Mouse (Mus musculus): Measurements from ENCODE around the gene Sema4c.
"Not testable (repeated sequence)": the region's sequence is repeated elsewhere in the genome, so short reads cannot be mapped to it uniquely, and the experiment has no call there.

Sema4c gene

DNA sequence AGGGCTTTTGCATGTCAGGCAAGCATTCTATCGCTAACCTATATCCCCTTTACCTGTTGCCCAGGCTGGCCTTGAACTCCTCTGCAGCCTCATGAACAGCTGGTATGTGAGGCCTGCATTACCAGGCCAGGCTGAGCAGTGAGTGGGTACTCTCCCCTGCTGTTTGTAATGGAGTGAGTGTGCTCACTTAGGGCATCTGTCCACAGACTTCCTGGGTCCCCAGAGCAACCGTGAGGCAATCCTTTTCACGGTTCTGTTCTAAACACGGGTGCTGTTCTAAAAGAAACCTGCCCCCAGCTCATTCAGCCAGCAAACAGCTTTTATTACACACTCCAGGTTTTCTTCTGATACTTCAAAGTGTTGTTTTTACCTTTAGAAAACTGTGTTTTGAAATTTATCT lies 19.4 kb downstream of the Sema4c start:
- no peak for DNase-seq (ENCODE audit: inconsistent age in 2 of 2, low spot score in 1 of 2)

DNA sequence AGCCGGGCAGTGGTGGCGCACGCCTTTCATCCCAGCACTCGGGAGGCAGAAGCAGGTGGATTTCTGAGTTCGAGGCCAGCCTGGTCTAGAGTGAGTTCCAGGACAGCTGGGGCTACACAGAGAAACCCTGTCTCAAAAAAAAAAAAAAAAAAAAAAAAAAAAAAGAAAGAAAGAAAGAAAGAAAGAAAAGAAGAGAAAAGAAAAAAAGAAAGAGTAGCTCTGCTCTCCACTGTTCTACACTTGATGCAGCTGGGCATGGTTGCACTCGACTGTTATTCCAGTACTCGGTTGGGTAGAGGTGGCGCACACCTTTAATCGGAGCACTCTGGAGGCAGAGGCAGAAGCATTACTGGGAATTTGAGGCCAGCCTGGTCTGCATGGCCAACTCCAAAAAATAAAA lies 21.4 kb downstream of the Sema4c start, which contains the start of gene Ankrd23:
Gene Ankrd23 (minus strand): TSS at position 101 of the 400 bp plus-strand sequence.
- DNase-seq (ENCODE audit: inconsistent age in 2 of 2, low spot score in 1 of 2): not testable (repeated sequence)

DNA sequence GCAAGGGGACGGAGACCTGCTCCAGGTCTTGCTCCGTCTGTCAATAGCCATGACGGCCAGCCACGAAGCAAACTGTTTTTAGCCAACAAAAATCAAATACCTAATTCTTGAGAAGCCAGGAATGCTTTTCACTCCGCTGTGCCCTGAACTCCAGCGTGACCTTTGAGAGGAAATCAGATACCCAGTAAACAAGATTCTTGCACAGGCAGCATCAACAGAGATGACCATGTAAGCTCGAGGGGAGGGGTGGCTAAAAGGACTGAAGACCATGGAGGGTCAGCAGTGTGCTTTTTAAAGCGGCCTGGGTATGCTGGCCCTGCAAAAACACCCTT lies 21.8 kb downstream of the Sema4c start:
- DNase-seq (ENCODE audit: inconsistent age in 2 of 2, low spot score in 1 of 2): no peak

DNA sequence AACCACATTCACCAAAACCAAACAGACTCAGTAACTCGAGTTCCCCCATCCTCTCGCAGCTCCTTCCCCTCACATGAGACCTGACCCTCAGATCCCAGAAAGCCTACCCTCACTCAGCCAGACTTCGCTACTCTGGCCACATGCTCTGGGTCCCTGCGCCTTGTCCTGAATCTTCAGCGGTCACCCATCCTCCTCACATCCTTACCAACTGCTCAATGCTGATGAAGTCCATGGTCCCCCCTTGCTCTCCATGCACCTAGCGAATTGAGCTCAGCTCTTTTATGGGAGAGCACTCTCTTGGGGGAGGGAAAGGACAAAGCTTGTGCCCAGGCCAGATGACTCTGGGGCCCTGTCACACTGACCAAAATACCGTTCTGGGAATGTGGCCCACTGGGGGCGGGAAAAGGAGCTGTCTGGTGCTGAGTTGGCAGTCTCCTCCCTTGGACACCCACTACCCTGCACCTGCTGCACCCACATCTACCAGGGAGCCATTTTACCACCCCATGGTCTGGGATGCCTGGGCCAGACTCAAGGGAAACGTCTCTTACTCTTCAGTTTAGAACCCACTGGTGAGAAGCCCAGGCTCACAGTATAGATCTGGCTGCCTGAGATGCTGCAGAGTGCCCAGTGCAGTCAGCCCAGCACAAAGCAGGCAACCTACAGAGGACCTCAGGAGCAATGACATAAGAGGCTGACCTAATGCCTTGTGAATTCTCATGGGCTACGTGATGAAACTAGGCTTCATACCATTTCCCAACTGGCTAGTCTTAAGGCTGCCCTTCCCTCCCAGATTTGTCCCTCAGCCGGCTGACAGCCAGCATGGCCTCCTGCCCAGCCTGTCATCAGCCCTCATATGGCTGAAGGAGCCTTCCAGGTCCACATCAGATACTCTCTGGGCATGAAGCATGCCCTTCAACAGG lies 22.4 kb downstream of the Sema4c start:
- DNase-seq (ENCODE audit: inconsistent age in 2 of 2, low spot score in 1 of 2): peak in 1 of 2 experiments; percentile 80

DNA sequence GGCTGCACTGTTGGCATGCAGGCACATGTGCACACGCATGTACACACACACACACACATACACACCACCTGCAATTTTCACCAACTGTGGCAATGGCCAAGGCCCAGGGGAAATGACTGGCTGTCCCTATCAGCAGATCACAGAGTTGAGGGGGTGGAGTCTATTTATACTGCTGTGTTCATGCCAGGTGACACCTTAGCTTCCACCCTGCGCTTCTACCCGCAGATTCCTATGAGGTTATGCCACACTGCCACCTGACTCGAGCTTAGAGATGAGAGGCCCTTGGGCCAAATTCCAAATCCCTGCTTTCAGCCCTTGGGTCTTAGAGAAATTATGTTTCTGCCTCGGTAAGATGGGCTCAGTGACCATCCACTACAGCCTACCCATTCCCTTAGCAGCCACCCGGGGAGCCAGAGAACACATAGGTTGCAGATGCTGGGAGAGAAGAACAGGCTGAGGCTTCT lies 23.5 kb downstream of the Sema4c start:
- no peak for DNase-seq (ENCODE audit: inconsistent age in 2 of 2, low spot score in 1 of 2)

DNA sequence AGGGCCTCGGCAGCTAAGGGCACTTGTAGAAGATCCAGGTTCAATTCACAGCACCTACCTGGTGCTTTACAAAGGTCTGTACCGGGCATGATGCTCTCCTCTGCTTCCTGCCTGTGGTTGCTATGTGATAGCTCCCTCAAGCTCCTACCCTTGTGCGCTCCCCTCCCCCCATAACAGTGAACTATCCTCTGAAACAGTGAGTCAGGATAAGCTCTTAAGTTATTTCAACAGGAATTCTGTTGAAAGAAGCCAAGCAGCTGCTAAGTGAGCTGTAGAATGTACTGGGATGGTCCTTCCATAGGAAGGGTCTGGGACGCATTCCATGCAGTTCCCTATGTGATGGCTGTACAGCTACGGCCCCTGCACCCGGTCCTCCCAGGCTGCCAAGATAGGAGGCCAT lies 24.6 kb downstream of the Sema4c start:
- DNase-seq (ENCODE audit: inconsistent age in 2 of 2, low spot score in 1 of 2): no peak

DNA sequence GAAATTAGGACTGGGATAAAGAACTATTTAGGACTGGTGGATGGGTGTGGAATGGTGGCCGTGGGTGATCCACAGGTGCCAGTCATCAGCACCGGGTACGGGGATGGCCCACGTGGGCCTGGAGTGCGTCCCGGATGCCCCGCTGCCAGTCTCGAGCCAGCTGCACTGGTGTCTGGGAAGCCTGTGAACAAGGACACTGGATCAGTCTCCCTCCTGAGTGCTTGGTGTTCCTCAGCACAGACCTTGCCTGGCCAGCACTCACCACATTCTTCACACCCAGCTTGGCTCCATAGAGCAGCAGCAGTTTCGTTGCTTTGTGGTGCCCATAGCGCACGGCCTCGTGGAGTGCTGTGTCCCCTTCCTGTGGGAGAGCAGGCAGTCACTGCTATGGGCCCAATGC lies 26.7 kb downstream of the Sema4c start:
- DNase-seq (ENCODE audit: inconsistent age in 2 of 2, low spot score in 1 of 2): no peak

DNA sequence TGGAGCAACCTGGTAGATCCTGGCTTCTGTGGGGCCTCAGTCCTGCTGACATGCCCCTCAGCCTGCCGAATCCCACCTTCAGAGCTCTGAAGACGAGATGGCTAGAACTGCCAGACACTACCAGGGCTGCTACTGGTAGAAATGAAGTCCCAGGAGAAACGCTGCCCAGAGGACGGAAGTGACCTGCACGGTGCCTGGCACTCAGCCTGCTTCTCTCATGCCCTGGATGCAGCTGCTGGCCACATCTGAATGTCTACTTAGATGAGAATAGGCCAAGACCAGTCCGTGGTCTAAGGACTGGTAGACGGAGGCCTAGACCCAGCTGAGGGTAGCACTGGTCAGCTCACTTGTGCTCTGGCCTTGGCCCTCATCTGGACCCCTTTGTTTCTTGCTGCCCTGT lies 27.2 kb downstream of the Sema4c start:
- DNase-seq (ENCODE audit: inconsistent age in 2 of 2, low spot score in 1 of 2): no peak

DNA sequence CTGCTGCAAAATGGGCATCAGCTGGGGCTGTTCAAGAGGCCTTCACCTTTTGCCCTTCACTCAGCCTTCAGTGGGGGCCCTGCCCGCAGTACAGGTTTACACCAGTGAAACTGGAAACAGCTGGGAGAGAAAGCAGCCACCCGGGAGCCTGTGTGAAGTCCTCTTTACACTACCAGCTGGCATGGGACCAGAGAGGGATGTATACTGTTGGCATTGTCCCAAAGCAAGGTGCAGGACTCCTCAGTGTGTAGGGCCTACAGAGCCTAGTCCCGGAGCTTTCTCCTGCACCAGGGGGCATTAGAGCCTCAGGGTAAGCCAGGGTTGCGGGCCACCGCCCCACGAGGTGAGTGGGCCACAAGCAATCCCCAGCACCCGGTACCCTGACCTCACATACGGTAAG lies 27.7 kb downstream of the Sema4c start:
- DNase-seq (ENCODE audit: inconsistent age in 2 of 2, low spot score in 1 of 2): no peak

DNA sequence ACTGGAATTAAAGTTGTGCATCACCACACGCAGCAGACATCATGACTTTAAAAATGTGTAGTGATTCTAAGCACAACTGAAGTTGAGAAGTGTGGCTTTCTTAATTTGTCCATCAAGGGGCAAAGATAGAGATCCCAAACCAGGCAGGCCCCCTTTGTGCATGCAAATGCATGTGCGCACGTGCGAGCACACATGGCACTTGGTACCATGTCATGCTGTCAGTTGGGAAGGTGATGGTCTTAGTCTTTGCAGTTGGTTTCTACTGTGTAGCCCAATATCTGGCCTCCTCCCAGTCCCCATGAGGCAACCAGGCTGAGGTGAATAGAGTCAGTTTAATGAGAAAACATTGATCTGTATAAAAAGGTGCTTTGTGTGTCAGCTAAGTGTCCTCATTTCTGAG lies 28.3 kb downstream of the Sema4c start:
- DNase-seq (ENCODE audit: inconsistent age in 2 of 2, low spot score in 1 of 2): no peak

DNA sequence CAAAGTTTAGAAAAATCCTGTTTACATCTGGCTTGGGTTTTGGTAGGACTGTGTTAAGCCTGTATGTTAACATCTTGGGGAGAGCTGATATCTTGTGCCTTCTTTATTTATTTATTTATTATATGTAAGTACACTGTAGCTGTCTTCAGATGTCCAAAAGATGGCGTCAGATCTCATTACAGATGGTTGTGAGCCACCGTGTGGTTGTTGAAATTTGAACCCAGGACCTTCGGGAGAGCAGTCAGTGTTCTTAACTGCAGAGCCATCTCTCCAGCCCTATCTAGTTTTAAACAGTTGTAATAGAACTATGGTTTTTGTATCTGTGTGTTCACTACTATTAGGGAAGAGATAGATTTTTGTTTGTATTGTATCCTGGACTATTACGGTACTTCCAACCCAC lies 28.9 kb downstream of the Sema4c start:
- DNase-seq (ENCODE audit: inconsistent age in 2 of 2, low spot score in 1 of 2): no peak

DNA sequence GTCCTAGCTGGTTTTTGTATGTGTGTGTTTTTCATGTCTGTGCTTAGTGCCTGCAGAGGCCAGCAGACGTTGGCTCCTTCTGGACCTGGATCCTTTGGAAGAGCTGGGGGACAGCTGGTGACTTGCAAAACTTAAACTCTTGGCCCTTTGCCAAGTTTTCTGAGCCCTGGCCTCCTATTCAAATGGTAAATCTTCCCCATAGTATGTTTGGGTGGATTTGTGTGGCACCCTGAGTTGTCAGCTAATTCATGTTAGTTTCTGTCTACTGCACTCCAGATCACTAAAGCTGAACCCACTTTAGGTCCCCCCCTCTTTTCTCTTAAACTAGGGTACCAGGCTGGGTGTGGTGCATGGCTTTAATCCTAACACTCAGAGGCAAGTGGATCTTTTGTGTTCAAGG lies 29.8 kb downstream of the Sema4c start:
- DNase-seq (ENCODE audit: inconsistent age in 2 of 2, low spot score in 1 of 2): peak in 1 of 2 experiments; percentile 66

DNA sequence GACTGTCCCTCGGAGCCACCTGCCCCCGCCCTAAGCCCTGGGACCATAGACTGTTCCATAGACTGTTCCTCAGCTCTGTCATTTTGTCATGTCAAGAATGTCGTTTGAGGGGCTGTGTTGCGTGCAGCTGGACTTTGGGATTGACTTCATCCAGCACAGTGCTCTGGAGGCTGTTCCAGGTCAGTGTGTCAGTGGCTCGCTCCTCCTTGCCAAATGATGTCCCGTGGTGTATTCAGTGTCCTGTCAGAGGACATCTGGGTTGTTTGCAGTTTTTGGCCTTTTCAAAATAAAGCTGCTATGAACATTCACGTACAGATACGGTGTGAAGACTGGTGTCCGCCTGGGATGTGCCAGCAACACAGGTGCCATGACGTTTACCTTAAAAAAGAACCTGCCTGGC lies 31.2 kb downstream of the Sema4c start:
- DNase-seq (ENCODE audit: inconsistent age in 2 of 2, low spot score in 1 of 2): no peak

DNA sequence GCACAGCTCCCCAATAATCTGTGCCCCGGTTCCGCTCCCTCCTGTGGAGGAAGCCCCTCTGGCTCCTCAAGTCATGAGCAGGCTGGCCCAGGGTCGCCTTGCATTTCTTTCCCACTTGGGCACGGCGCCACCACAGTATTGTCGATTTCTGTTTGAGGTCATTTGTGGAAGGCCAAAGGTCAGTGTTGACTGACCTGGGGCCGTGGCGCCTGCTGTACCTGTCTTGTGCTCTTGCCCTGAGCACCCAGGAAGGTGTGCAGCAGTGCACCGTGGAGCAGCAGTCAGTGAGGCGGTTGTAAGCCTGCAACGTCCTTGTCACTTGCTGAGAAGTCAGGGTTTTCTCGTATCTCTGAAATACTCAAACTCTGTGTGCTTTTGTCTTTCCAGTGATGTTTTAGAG lies 32.4 kb downstream of the Sema4c start:
- no peak for DNase-seq (ENCODE audit: inconsistent age in 2 of 2, low spot score in 1 of 2)

DNA sequence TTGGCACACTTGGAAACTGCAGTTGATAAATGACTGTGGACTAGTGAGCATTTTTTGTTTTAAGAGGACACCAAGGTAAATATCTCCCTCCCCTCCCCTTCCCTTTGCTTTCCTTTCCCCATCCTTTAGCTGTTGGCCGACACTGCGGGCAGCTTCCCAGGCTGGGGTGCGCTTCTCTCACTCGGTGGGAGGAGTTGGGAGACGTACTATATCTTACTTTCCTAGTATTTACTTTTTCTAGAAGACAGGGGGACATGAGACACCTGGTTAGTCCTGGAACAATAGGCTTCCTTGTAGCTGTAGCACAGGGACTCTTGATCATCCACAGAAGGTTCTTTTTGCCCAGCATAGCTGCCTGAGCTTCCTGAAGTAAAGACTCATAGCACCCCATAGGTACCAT lies 34.1 kb downstream of the Sema4c start:
- no peak for DNase-seq (ENCODE audit: inconsistent age in 2 of 2, low spot score in 1 of 2)

DNA sequence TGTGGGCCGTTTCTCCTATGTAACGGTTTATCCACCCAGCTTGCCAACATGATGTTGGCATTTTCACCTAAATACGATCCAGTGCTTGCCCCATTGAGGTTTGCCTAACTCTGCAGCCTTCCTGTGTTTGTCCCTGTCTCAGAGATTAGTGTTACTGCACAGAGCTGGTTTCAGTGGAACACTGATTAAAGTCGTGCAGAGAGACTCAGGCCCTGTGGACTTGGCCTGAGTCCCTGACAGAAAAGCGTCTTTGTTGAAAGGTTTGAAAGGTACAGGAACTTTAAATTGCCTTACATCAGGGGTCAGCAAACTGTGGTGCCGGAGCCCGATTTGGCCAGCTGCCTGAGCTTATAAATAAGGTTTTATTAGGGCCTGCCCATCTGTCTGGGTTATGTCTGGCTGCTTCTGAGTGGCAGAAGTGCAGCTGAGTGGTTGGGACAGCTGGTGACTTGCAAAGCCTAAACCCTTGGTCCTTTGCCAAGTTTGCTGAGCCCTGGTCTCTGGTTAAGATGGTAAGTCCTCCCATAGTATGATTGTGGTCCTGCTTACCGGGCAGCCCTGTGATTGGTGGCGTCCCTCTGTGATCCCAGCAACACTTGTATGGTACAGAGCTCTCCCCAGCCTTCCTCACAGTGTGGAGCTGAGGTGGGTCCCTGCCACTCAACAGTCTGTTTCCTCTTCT lies 34.7 kb downstream of the Sema4c start:
- no peak for DNase-seq (ENCODE audit: inconsistent age in 2 of 2, low spot score in 1 of 2)

DNA sequence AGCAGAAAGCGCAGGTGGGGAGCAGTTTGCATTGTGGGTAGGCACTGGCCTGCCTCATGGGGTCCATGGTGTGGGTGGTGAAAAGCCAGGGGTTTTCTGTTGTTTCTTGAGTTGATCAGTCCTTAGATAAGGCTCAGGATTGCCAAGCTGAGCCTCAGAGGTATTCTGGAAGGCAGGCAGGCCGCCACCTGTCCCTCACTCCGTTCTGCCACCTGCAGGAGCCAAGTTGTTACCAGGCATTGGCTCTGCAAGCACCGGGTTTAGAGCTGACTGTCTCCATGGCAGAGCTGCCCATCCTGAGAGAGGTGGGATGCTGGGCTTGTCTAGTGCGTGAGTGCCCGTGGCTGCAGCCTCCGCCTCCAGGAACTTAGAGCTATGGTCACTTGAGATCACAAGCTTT lies 35.9 kb downstream of the Sema4c start:
- no peak for DNase-seq (ENCODE audit: inconsistent age in 2 of 2, low spot score in 1 of 2)

DNA sequence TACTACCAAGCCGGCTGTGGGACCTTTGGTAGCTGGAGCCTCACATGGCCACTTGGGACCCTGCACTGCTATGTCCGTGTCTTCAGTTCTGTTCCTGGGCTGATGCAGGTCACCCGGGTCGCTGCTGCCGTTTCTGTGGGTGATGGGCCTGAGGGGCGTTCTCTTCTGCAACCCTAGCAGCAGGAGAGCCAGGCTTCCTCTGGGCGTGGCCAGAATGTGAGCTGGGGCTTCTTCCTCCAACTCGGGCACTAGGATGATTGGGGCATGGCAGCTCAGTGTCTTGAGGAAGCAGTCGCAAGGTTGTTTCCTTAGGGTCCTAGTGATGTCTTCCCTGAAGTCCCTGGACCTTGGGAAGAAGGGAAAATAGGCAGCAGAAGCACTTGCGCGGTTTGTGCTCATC lies 38.5 kb downstream of the Sema4c start:
- DNase-seq (ENCODE audit: inconsistent age in 2 of 2, low spot score in 1 of 2): no peak

DNA sequence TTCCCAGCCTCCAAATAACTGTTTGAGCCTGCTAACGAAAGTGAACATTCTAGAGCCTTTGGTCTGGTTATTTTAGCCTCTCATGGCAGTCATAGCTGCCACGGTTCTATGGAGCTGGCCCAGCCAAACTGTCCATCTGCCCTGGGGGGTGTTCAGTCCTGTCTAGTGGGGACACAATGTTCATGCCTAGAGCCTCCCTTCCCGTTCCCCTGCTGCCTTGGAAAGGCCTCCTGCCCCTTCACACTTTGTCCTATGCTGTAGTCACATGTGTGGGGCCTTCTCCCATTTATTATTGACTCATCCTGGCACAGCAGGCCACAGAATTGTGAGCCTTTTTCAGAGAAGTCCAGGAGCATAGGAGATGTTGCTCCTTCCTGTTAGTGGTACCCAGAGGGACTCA lies 39.9 kb downstream of the Sema4c start:
- DNase-seq (ENCODE audit: inconsistent age in 2 of 2, low spot score in 1 of 2): no peak

DNA sequence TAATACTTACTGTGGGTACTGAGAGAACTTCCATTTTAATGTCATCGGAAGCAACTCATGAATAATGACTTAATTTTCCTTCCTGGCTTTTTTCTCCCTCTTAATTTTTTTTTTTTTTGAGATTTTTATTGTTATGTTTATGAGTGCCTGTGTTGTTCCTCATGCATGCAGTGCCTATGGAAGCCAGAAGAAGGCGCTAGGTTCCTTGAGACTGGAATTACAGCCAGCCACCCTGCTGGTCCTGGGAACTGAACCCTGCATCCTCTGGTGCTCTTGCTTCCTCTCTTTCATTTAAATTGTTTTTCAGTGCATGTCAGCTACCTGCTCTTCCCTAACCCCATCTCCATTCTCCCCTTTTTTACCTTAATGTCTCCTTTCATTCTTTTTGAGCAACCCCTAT lies 44.4 kb downstream of the Sema4c start:
- DNase-seq (ENCODE audit: inconsistent age in 2 of 2, low spot score in 1 of 2): peak in 1 of 2 experiments; percentile 70

DNA sequence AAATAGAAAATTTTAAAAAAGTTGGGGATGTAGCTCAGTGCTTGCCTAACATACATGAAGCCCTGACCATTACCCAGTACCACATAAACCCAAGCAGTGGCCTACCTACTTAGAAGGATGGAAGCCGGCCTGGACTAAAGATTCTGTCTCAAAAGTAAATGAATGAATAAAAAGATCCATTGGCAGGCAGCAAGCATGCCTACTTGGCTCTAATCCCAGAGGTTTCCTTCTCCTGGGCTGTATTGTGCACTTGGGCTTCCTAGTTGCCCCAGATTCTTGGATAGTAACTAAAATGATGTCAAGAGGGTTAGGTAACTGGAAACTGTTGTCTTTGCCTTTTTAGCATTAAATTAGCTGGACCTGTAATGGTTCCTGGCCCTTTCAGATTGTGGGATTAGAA lies 44.8 kb downstream of the Sema4c start:
- DNase-seq (ENCODE audit: inconsistent age in 2 of 2, low spot score in 1 of 2): peak in 1 of 2 experiments; percentile 69

DNA sequence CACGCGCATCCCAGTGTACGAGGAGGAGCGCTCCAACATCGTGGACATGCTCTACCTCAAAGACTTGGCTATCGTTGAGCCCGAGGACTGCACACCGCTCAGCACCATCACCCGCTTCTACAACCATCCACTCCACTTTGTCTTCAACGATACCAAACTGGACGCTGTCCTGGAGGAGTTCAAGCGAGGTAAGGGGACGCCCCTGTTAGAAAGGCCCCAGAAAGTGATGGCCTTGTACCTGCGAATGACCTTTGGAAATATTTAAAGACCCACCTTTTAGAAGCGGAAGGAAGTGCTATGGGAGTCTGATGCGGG lies 45.2 kb downstream of the Sema4c start:
- no peak for DNase-seq (ENCODE audit: inconsistent age in 2 of 2, low spot score in 1 of 2)

Data from adrenal gland, adult (tissue).